Mouse (Mus musculus) neural tube, embryonic 13.5 days (tissue): ENCODE measurements at regions not wholly inside any gene's neighbourhood (a gene's known extent, or its start where the extent isn't known, plus 50 kb on each side); places are given as distances from the start of the nearest gene placed in this dataset.
"Not testable (repeated sequence)": the region's sequence is repeated elsewhere in the genome, so short reads cannot be mapped to it uniquely, and the experiment has no call there.

Source experiments
- ATAC-seq: fragments of 200-750 bp; cut with Nextera tagmentation; 2 replicates; pipeline ENCODE4 v1.8.0; 2017; ENCODE audit warnings: low read depth, mild to moderate bottlenecking, moderate TSS enrichment, moderate library complexity
- H3K27ac ChIP-seq: fragments of 300-500 bp; sonication (generic); replicated peaks from 2 replicates; pipeline ENCODE4 v1.5.1; 2015; ENCODE audit warnings: moderate library complexity, mild to moderate bottlenecking, inconsistent platforms
- H3K27me3 ChIP-seq: fragments of 300-500 bp; sonication (generic); 2 replicates; pipeline ENCODE4 v1.6.1; 2015; ENCODE audit warnings: mild to moderate bottlenecking, inconsistent platforms
- H3K36me3 ChIP-seq: fragments of 300-500 bp; sonication (generic); 2 replicates; pipeline ENCODE4 v1.6.1; 2015; ENCODE audit warnings: mild to moderate bottlenecking, inconsistent platforms
- H3K4me1 ChIP-seq: fragments of 300-500 bp; sonication (generic); replicated peaks from 2 replicates; pipeline ENCODE4 v1.6.1; 2015; ENCODE audit warnings: inconsistent platforms
- H3K4me2 ChIP-seq: fragments of 300-500 bp; sonication (generic); 2 replicates; pipeline ENCODE4 v1.6.1; 2015; ENCODE audit warnings: inconsistent platforms, mild to moderate bottlenecking, moderate library complexity
- H3K4me3 ChIP-seq: fragments of 300-500 bp; sonication (generic); 2 replicates; pipeline ENCODE4 v1.5.1; 2015; ENCODE audit warnings: mild to moderate bottlenecking, inconsistent platforms
- H3K9ac ChIP-seq: fragments of 300-500 bp; sonication (generic); 2 replicates; pipeline ENCODE4 v1.6.1; 2015; ENCODE audit warnings: moderate library complexity, mild to moderate bottlenecking, inconsistent platforms
- H3K9me3 ChIP-seq: fragments of 300-500 bp; sonication (generic); 2 replicates; pipeline ENCODE4 v1.6.1; 2016; ENCODE audit warnings: inconsistent platforms
- WGBS: fragments of 180-500 bp; shearing (Covaris S2); methylation state at CpG from one replicate; pipeline ENCODE4 v1.1.7; 2015; 5-methylcytosine and 5-hydroxymethylcytosine counted together

DNA sequence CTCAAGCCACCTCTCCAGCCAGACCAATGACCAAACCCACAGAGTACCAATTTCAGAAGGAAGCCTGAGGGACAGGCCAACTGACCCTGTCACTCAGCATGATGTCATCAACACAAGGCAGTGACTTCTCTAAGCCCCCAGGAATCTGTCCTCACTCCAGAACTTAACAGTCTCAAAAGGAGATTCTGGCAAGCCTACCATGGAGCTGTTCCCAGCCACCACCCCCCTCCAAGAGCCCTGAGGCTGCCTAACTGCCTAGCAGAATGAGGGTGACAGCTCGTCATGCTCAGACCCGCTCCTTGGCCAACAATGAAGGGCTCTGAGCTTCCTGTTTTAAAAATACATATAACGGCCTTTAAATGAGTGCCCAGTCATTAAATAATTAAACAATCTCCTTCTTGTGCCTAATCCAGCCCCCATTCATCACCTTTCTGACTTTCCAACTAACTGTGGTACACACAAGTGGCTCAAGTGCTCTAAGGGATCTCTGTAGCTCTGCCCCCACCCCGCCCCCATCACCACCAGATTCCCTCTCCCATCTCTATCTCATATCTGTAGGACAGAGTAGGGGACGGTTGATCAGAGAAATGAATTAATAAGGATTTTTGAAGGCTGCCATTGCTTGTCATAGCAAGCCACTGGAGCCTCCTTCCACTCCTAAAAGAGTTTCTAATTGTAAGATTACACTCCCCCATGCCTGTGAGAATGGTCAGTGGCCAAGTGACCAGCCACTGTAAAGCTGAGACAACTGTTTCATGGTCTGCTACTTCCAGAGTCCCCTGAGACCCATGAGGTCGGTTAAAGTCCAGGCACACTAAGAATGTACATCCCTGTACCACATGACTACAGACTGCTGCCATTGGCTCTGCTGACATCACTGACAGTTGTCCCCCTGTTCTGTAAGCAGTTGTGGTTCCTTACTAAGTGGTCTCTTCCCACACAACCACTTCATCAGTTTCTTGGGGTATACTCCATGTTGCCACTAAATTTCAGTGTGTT lies 188.1 kb upstream of the Irx4 start:
- 60% methylated on average over 6 of the region's 6 CpGs for WGBS
- Histone ChIP-seq H3K4me2 (no peak overlapping the region), H3K9me3 (no peaks in the 10 kb centered on the region), H3K9ac (no peak overlapping the region), H3K4me3 (no peak overlapping the region), H3K36me3 (no peaks in the 10 kb centered on the region), H3K27ac (no peak overlapping the region), H3K27me3 (peaks cover 71% of the 10 kb centered on the region), H3K4me1 (peaks cover 29% of the 10 kb centered on the region)
- no peak for ATAC-seq

DNA sequence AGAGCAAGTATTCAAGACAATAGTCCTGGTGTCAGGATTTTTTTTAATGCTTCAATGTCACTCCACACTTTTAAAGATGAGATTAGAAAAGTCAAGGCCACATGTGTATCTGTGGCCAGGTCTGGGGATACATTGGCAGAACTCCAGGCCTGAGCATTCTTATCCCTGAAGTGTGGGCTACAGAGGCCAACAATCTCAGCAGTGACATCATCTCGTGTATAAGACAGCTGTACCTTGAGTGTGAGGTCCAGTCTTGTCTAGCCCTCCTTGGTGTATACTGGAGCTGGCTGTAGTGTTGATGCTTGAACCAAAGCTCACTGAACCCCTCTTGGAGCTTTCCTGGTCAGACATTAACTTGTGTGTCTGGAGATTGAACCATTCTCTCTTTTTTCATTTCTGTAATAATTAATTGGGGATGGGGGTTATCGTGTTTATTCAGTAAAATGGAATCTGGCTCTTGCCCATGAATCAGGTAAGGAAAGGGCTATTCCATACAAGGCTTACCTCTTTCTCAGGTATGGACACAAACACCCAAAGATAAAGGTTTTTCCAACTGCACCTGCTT lies 182.3 kb upstream of the Irx4 start:
- no peak overlapping the region for H3K9ac ChIP-seq
- no peak overlapping the region for H3K4me3 ChIP-seq
- 74% methylated on average over 2 of the region's 2 CpGs for WGBS
- no peaks in the 10 kb centered on the region for H3K36me3 ChIP-seq
- ATAC-seq: no peak
- no peak overlapping the region for H3K27ac ChIP-seq
- H3K4me1 ChIP-seq: no peaks in the 10 kb centered on the region
- H3K27me3 ChIP-seq: peaks cover 58% of the 10 kb centered on the region
- H3K9me3 ChIP-seq: no peaks in the 10 kb centered on the region
- H3K4me2 ChIP-seq: no peak overlapping the region

DNA sequence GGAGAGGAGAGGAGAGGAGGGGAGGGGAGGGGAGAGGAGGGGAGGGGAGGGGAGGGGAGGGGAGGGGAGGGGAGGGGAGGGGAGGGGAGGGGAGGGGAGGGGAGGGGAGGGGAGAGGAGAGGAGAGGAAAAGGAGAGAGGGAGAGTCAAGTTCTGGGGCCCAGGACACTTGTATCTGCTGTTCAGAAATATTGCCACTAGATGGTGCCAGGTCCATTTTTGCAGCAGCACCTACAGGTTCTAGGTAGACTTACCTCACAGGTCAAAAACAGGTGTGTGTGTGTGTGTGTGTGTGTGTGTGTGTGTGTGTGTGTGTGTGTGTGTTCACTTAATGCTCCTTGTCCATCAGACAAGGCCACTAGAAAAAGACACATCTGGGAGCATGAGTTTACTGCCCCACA lies 172.5 kb upstream of the Irx4 start:
- H3K4me1 ChIP-seq, H3K4me2 ChIP-seq, H3K27ac ChIP-seq, H3K27me3 ChIP-seq, ATAC-seq, H3K9me3 ChIP-seq, H3K36me3 ChIP-seq, H3K9ac ChIP-seq, H3K4me3 ChIP-seq: not testable (repeated sequence)

DNA sequence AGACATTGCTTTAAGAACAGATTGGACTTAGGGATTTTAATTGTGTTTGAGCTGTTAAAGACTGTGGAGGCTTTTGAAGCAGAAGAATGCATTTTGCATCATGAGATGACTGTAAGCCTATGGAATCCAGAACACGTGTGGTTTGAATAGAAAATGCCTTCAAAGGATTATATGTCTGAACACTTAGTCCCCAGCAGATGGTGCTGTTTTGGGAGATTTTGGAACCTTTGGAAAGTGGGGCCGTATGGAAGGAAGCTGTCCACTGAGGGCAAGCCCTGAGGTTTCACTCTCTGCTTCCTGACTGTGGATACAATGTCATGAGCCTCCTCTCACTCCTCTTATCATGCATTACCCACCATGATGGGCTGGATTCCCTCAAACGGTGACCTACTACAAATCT lies 168.4 kb upstream of the Irx4 start:
- 51% methylated on average over 3 of the region's 3 CpGs for WGBS
- no peaks in the 10 kb centered on the region for H3K36me3 ChIP-seq
- no peaks in the 10 kb centered on the region for H3K9me3 ChIP-seq
- H3K27me3 ChIP-seq: peaks cover 18% of the 10 kb centered on the region
- H3K4me3 ChIP-seq: no peak overlapping the region
- H3K4me2 ChIP-seq: no peak overlapping the region
- no peak overlapping the region for H3K9ac ChIP-seq
- no peak overlapping the region for H3K27ac ChIP-seq
- ATAC-seq: no peak
- H3K4me1 ChIP-seq: no peaks in the 10 kb centered on the region

GRCm38 (mm10) chr13:73097502-73097901 lies 162.8 kb upstream of the Irx4 start:
- Histone ChIP-seq H3K9me3 (no peaks in the 10 kb centered on the region), H3K9ac (no peak overlapping the region), H3K27me3 (peaks cover 13% of the 10 kb centered on the region), H3K36me3 (no peaks in the 10 kb centered on the region), H3K4me1 (no peaks in the 10 kb centered on the region), H3K4me2 (no peak overlapping the region), H3K4me3 (no peak overlapping the region), H3K27ac (no peak overlapping the region)
- no peak for ATAC-seq
- WGBS: 48% methylated on average over 9 of the region's 9 CpGs

GRCm38 (mm10) chr13:73099407-73099806 lies 160.9 kb upstream of the Irx4 start:
- Histone ChIP-seq H3K9me3 (no peaks in the 10 kb centered on the region), H3K4me3 (no peak overlapping the region), H3K9ac (no peak overlapping the region), H3K36me3 (no peaks in the 10 kb centered on the region), H3K4me2 (no peak overlapping the region), H3K4me1 (no peaks in the 10 kb centered on the region), H3K27me3 (peaks cover 9% of the 10 kb centered on the region; the same call in 1 of the 2 replicates), H3K27ac (no peak overlapping the region)
- 55% methylated on average over 1 of the region's 1 CpGs for WGBS
- ATAC-seq: no peak

GRCm38 (mm10) chr13:73107250-73107993 lies 152.9 kb upstream of the Irx4 start:
- 25% methylated on average over 14 of the region's 14 CpGs for WGBS
- H3K27ac ChIP-seq: no peak overlapping the region

GRCm38 (mm10) chr13:73116822-73117632 lies 143.3 kb upstream of the Irx4 start:
- no peaks in the 10 kb centered on the region for H3K9me3 ChIP-seq
- H3K4me2 ChIP-seq: peak overlapping the region; percentile 51
- peak overlapping the region; percentile 46; the same call in 1 of the 2 replicates for H3K9ac ChIP-seq
- H3K4me1 ChIP-seq: peaks cover 30% of the 10 kb centered on the region
- peak; percentile 94 for ATAC-seq
- peak overlapping the region; percentile 79 for H3K27ac ChIP-seq
- H3K36me3 ChIP-seq: no peaks in the 10 kb centered on the region
- WGBS: 19% methylated on average over 22 of the region's 22 CpGs
- peaks cover 57% of the 10 kb centered on the region for H3K27me3 ChIP-seq
- H3K4me3 ChIP-seq: peak overlapping the region; percentile 15

More at GRCm38 (mm10) chr13:73107250-73107993, 152.9 kb upstream of the Irx4 start:
- H3K9ac ChIP-seq: no peak overlapping the region
- no peak overlapping the region for H3K4me3 ChIP-seq
- H3K4me1 ChIP-seq: peaks cover 15% of the 10 kb centered on the region
- no peaks in the 10 kb centered on the region for H3K9me3 ChIP-seq
- H3K27me3 ChIP-seq: peaks cover 51% of the 10 kb centered on the region
- no peak overlapping the region for H3K4me2 ChIP-seq
- H3K36me3 ChIP-seq: no peaks in the 10 kb centered on the region
- ATAC-seq: peak; percentile 84

GRCm38 (mm10) chr13:73117633-73118076 lies 142.6 kb upstream of the Irx4 start:
- Histone ChIP-seq H3K9ac (peak overlapping the region; percentile 46), H3K36me3 (no peaks in the 10 kb centered on the region), H3K4me3 (peak overlapping the region; percentile 15), H3K27ac (peak overlapping the region; percentile 79), H3K27me3 (peaks cover 52% of the 10 kb centered on the region), H3K9me3 (no peaks in the 10 kb centered on the region), H3K4me1 (peaks cover 30% of the 10 kb centered on the region), H3K4me2 (peak overlapping the region; percentile 51)
- 27% methylated on average over 15 of the region's 15 CpGs for WGBS
- ATAC-seq: peak; percentile 36

DNA sequence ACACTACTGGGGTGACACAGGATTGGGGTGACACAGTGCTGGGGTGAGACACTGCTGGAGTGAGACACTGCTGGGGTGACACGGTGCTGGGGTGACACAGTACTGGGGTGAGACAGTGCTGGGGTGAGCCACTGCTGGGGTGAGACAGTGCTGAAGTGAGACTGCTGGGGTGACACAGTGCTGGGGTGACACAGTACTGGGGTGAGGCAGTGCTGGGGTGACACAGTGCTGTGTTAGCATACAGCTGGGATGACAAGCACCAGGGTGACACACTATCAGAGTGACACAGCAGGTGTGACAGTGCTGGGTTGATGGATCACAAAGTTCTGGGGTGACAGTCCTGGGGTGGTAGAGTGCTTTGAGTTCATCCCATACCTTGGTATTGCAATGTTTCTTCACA lies 137.3 kb upstream of the Irx4 start:
- no peak overlapping the region for H3K27ac ChIP-seq
- peaks cover 7% of the 10 kb centered on the region for H3K4me1 ChIP-seq
- H3K36me3 ChIP-seq: no peaks in the 10 kb centered on the region
- no peaks in the 10 kb centered on the region for H3K9me3 ChIP-seq
- WGBS: 83% methylated on average over 1 of the region's 1 CpGs
- H3K9ac ChIP-seq: no peak overlapping the region
- H3K27me3 ChIP-seq: peaks cover 32% of the 10 kb centered on the region
- H3K4me3 ChIP-seq: no peak overlapping the region
- no peak overlapping the region for H3K4me2 ChIP-seq
- ATAC-seq: peak; percentile 53; the same call in 1 of the 2 replicates

- Histone ChIP-seq H3K4me1 (no peaks in the 10 kb centered on the region; the same call in 1 of the 2 replicates), H3K36me3 (no peaks in the 10 kb centered on the region), H3K27me3 (peaks cover 8% of the 10 kb centered on the region; the same call in 1 of the 2 replicates), H3K9ac (no peak overlapping the region), H3K4me3 (no peak overlapping the region), H3K9me3 (no peaks in the 10 kb centered on the region), H3K27ac (no peak overlapping the region), H3K4me2 (no peak overlapping the region)
- no peak for ATAC-seq
- 22% methylated on average over 6 of the region's 6 CpGs for WGBS
Observed at GRCm38 (mm10) chr13:73131270-73131669, 129.0 kb upstream of the Irx4 start.
